Mouse (Mus musculus): ENCODE measurements around the gene Klhl22. TPM values are rescaled to one million over a fixed set of nuclear protein-coding genes. Genes with fewer than 3 reads are reported as not detected.

Gene Klhl22
- polyA plus RNA-seq, 1 experiment from 2014 or later, result 72.8 TPM

- peak overlapping the region; percentile 82 for H3K4me3 ChIP-seq
- WGBS, result 36% methylated on average over 8 of the region's 8 CpGs
- H3K4me1 ChIP-seq, result peaks cover 33% of the 10 kb centered on the region
- H3K27me3 ChIP-seq (replicated peaks; ENCODE audit: low read depth, poor library complexity, severe bottlenecking), result peaks cover 27% of the 10 kb centered on the region
- H3K9me3 ChIP-seq, result no peaks in the 10 kb centered on the region
- H3K36me3 ChIP-seq (replicated peaks), result peaks cover 40% of the 10 kb centered on the region
- peak; percentile 71 for DNase-seq (ENCODE audit: low spot score)
- H3K27ac ChIP-seq (replicated peaks), result no peak overlapping the region
These were observed 1.2 kb downstream of the Klhl22 start for GRCm38 (mm10) chr16:17760657-17761056.

- Histone ChIP-seq H3K27ac (replicated peaks) (no peak overlapping the region), H3K9me3 (no peaks in the 10 kb centered on the region), H3K27me3 (replicated peaks; ENCODE audit: low read depth, poor library complexity, severe bottlenecking) (peaks cover 25% of the 10 kb centered on the region), H3K4me3 (peak overlapping the region; percentile 82), H3K4me1 (peaks cover 33% of the 10 kb centered on the region), H3K36me3 (replicated peaks) (peaks cover 44% of the 10 kb centered on the region)
- peak; percentile 35 for DNase-seq (ENCODE audit: low spot score)
- 38% methylated on average over 1 of the region's 1 CpGs for WGBS
These were observed 1.7 kb downstream of the Klhl22 start for GRCm38 (mm10) chr16:17761074-17761473.

GRCm38 (mm10) chr16:17764108-17764511 is 4.7 kb downstream of the Klhl22 start:
- H3K4me3 ChIP-seq, result no peak overlapping the region
- peaks cover 30% of the 10 kb centered on the region for H3K4me1 ChIP-seq
- no peak overlapping the region for H3K27ac ChIP-seq (replicated peaks)
- no peaks in the 10 kb centered on the region for H3K9me3 ChIP-seq
- DNase-seq (ENCODE audit: low spot score), result no peak
- WGBS, result 85% methylated on average over 4 of the region's 4 CpGs
- H3K27me3 ChIP-seq (replicated peaks; ENCODE audit: low read depth, poor library complexity, severe bottlenecking), result no peaks in the 10 kb centered on the region
- H3K36me3 ChIP-seq (replicated peaks), result peaks cover 75% of the 10 kb centered on the region

GRCm38 (mm10) chr16:17768834-17769233 is 9.4 kb downstream of the Klhl22 start:
- DNase-seq (ENCODE audit: low spot score), result no peak
- Histone ChIP-seq H3K36me3 (replicated peaks) (peaks cover 94% of the 10 kb centered on the region), H3K27ac (replicated peaks) (no peak overlapping the region), H3K9me3 (no peaks in the 10 kb centered on the region), H3K4me3 (no peak overlapping the region), H3K27me3 (replicated peaks; ENCODE audit: low read depth, poor library complexity, severe bottlenecking) (no peaks in the 10 kb centered on the region), H3K4me1 (no peaks in the 10 kb centered on the region)
- 88% methylated on average over 7 of the region's 7 CpGs for WGBS

- DNase-seq (ENCODE audit: low spot score), result no peak
- Histone ChIP-seq H3K9me3 (no peaks in the 10 kb centered on the region), H3K27ac (replicated peaks) (no peak overlapping the region), H3K27me3 (replicated peaks; ENCODE audit: low read depth, poor library complexity, severe bottlenecking) (no peaks in the 10 kb centered on the region), H3K4me1 (no peaks in the 10 kb centered on the region), H3K36me3 (replicated peaks) (peaks cover 92% of the 10 kb centered on the region), H3K4me3 (no peak overlapping the region)
- WGBS, result 85% methylated on average over 4 of the region's 4 CpGs
These were observed 11.9 kb downstream of the Klhl22 start for GRCm38 (mm10) chr16:17771117-17771865.

GRCm38 (mm10) chr16:17776828-17777227 is 17.4 kb downstream of the Klhl22 start:
- Histone ChIP-seq H3K27me3 (replicated peaks; ENCODE audit: low read depth, poor library complexity, severe bottlenecking) (no peaks in the 10 kb centered on the region), H3K36me3 (replicated peaks) (peaks cover 92% of the 10 kb centered on the region), H3K9me3 (no peaks in the 10 kb centered on the region), H3K27ac (replicated peaks) (no peak overlapping the region), H3K4me1 (no peaks in the 10 kb centered on the region), H3K4me3 (no peak overlapping the region)
- WGBS, result 67% methylated on average over 11 of the region's 11 CpGs
- peak; percentile 45 for DNase-seq (ENCODE audit: low spot score)

GRCm38 (mm10) chr16:17778223-17778622 is 18.8 kb downstream of the Klhl22 start:
- H3K27ac ChIP-seq (replicated peaks), result no peak overlapping the region
- DNase-seq (ENCODE audit: low spot score), result no peak
- no peaks in the 10 kb centered on the region for H3K9me3 ChIP-seq
- H3K4me1 ChIP-seq, result no peaks in the 10 kb centered on the region
- WGBS, result 85% methylated on average over 4 of the region's 4 CpGs
- H3K36me3 ChIP-seq (replicated peaks), result peaks cover 95% of the 10 kb centered on the region
- no peak overlapping the region for H3K4me3 ChIP-seq
- H3K27me3 ChIP-seq (replicated peaks; ENCODE audit: low read depth, poor library complexity, severe bottlenecking), result no peaks in the 10 kb centered on the region

- no peaks in the 10 kb centered on the region for H3K27me3 ChIP-seq (replicated peaks; ENCODE audit: low read depth, poor library complexity, severe bottlenecking)
- no peaks in the 10 kb centered on the region for H3K4me1 ChIP-seq
- DNase-seq (ENCODE audit: low spot score), result no peak
- no peak overlapping the region for H3K4me3 ChIP-seq
- no peaks in the 10 kb centered on the region for H3K9me3 ChIP-seq
- H3K27ac ChIP-seq (replicated peaks), result no peak overlapping the region
- 81% methylated on average over 1 of the region's 1 CpGs for WGBS
- peaks cover 97% of the 10 kb centered on the region for H3K36me3 ChIP-seq (replicated peaks)
These were observed 20.3 kb downstream of the Klhl22 start for GRCm38 (mm10) chr16:17779692-17780091.

GRCm38 (mm10) chr16:17785337-17785736 is 25.9 kb downstream of the Klhl22 start:
- DNase-seq (ENCODE audit: low spot score), result no peak
- 62% methylated on average over 3 of the region's 3 CpGs for whole genome bisulfite sequencing
- Histone ChIP-seq H3K27me3 (replicated peaks; ENCODE audit: low read depth, poor library complexity, severe bottlenecking) (no peaks in the 10 kb centered on the region), H3K27ac (replicated peaks) (no peak overlapping the region), H3K4me3 (no peak overlapping the region), H3K9me3 (no peaks in the 10 kb centered on the region), H3K36me3 (replicated peaks) (peaks cover 99% of the 10 kb centered on the region), H3K4me1 (no peaks in the 10 kb centered on the region)

- DNase-seq (ENCODE audit: low spot score), result no peak
- no peaks in the 10 kb centered on the region for H3K9me3 ChIP-seq
- peaks cover 65% of the 10 kb centered on the region for H3K36me3 ChIP-seq (replicated peaks)
- H3K4me1 ChIP-seq, result peaks cover 21% of the 10 kb centered on the region
- 73% methylated on average over 3 of the region's 3 CpGs for WGBS
- no peak overlapping the region for H3K27ac ChIP-seq (replicated peaks)
- peaks cover 38% of the 10 kb centered on the region for H3K27me3 ChIP-seq (replicated peaks; ENCODE audit: low read depth, poor library complexity, severe bottlenecking)
- H3K4me3 ChIP-seq, result no peak overlapping the region
These were observed 33.3 kb downstream of the Klhl22 start for GRCm38 (mm10) chr16:17792728-17793127.

- Histone ChIP-seq H3K4me3 (no peak overlapping the region), H3K4me1 (peaks cover 34% of the 10 kb centered on the region), H3K9me3 (no peaks in the 10 kb centered on the region), H3K27me3 (replicated peaks; ENCODE audit: low read depth, poor library complexity, severe bottlenecking) (peaks cover 51% of the 10 kb centered on the region), H3K27ac (replicated peaks) (no peak overlapping the region), H3K36me3 (replicated peaks) (peaks cover 52% of the 10 kb centered on the region)
- 87% methylated on average over 4 of the region's 4 CpGs for WGBS
- DNase-seq (ENCODE audit: low spot score), result no peak
These were observed 34.6 kb downstream of the Klhl22 start for GRCm38 (mm10) chr16:17794047-17794446.

GRCm38 (mm10) chr16:17795643-17796042 is 36.2 kb downstream of the Klhl22 start:
- 61% methylated on average over 5 of the region's 5 CpGs for WGBS
- Histone ChIP-seq H3K4me3 (0 out of 2 replicates have a peak overlapping the region, but pooled peaks have one; percentile 11), H3K27ac (replicated peaks) (no peak overlapping the region), H3K9me3 (no peaks in the 10 kb centered on the region), H3K4me1 (peaks cover 50% of the 10 kb centered on the region), H3K27me3 (replicated peaks; ENCODE audit: low read depth, poor library complexity, severe bottlenecking) (peaks cover 67% of the 10 kb centered on the region), H3K36me3 (replicated peaks) (peaks cover 36% of the 10 kb centered on the region)
- DNase-seq (ENCODE audit: low spot score), result no peak

GRCm38 (mm10) chr16:17796519-17796918 is 37.1 kb downstream of the Klhl22 start:
- Histone ChIP-seq H3K27ac (replicated peaks) (peak overlapping the region; percentile 96), H3K27me3 (replicated peaks; ENCODE audit: low read depth, poor library complexity, severe bottlenecking) (peaks cover 76% of the 10 kb centered on the region), H3K4me3 (peak overlapping the region; percentile 77), H3K36me3 (replicated peaks) (peaks cover 27% of the 10 kb centered on the region), H3K4me1 (peaks cover 52% of the 10 kb centered on the region), H3K9me3 (no peaks in the 10 kb centered on the region)
- DNase-seq (ENCODE audit: low spot score), result no peak

Data from embryonic facial prominence, embryonic 10.5 days (tissue).